9 mouse cellular contexts compared by ENCODE assay signal in genomic region chr2:172933631-172934419, GRCm38 (mm10). TPM values are rescaled to one million over a fixed set of nuclear protein-coding genes. Genes with fewer than 3 reads are reported as not detected.
DNase-seq lines count a peak whose midpoint lies in the region; ATAC-seq and TF ChIP-seq lines count a peak whose summit lies in the region.
"Had no signal": no experiment of that assay in that cellular context is flagged by ENCODE, and none has a peak within 500 bp of the region (broad histone marks: within the 10 kb centered on the region; RNA-seq: fewer than 3 reads in every experiment).

No protein-coding gene starts in this region.

- peaks cover 35% of the 10 kb centered on the region for H3K27me3 ChIP-seq in forebrain, embryonic 16.5 days (replicated peaks; ENCODE audit: control insufficient read depth, insufficient read depth, low read length)
- H3K27me3 ChIP-seq in intestine, embryonic 16.5 days (replicated peaks; ENCODE audit: control insufficient read depth, insufficient read depth, low read length): no peaks in the 10 kb centered on the region; the same call in 1 of the 2 replicates
- no peaks in the 10 kb centered on the region for H3K27me3 ChIP-seq in stomach, embryonic 14.5 days (ENCODE audit: control insufficient read depth, insufficient read depth, low read length)

- peaks cover 24% of the 10 kb centered on the region for H3K4me1 ChIP-seq in forebrain, embryonic 16.5 days (replicated peaks; ENCODE audit: control insufficient read depth, insufficient read depth, low read length)
- peaks cover 65% of the 10 kb centered on the region for H3K4me1 ChIP-seq in intestine, embryonic 16.5 days (ENCODE audit: control insufficient read depth, insufficient read depth, low read length)
- H3K4me1 ChIP-seq in stomach, embryonic 14.5 days (ENCODE audit: control insufficient read depth, insufficient read depth, low read length): peaks cover 54% of the 10 kb centered on the region

- peak overlapping the region; percentile 55 for H3K9ac ChIP-seq in forebrain, embryonic 16.5 days (replicated peaks; ENCODE audit: low read depth, low read length)
- peak overlapping the region; percentile 45; the same call in 1 of the 2 replicates for H3K9ac ChIP-seq in intestine, embryonic 16.5 days (ENCODE audit: low read depth, low read length)
- no peak overlapping the region for H3K9ac ChIP-seq in stomach, embryonic 14.5 days (replicated peaks; ENCODE audit: low read depth, low read length)

- under 1% methylated on average over 34 of the region's 34 CpGs for WGBS in forebrain, embryonic 16.5 days
- 21% methylated on average over 34 of the region's 34 CpGs for WGBS in intestine, embryonic 16.5 days
- 6% methylated on average over 34 of the region's 34 CpGs for WGBS in stomach, embryonic 14.5 days

- intact Hi-C loops in left cerebral cortex, adult 2 months (cut with DNase I): no loop called here
- intact Hi-C loops in gastrocnemius, postnatal 36 days (cut with DNase I): no loop called here

- peak overlapping the region; percentile 56 for H3K4me2 ChIP-seq in forebrain, embryonic 16.5 days (ENCODE audit: low read length)
- peak overlapping the region; percentile 28 for H3K4me2 ChIP-seq in intestine, embryonic 16.5 days (ENCODE audit: low read depth, low read length)
- peak overlapping the region; percentile 37 for H3K4me2 ChIP-seq in stomach, embryonic 14.5 days (replicated peaks; ENCODE audit: low read depth, low read length)

- H3K4me3 ChIP-seq in left cerebral cortex, adult 2 months: peak overlapping the region; percentile 19; the same call in 1 of the 2 replicates
- peak overlapping the region; percentile 28 for H3K4me3 ChIP-seq in forebrain, embryonic 16.5 days (replicated peaks; ENCODE audit: low read length)
- H3K4me3 ChIP-seq in intestine, embryonic 16.5 days (ENCODE audit: low read length): 0 out of 2 replicates have a peak overlapping the region, but pooled peaks have one; percentile 5
- no peak overlapping the region for H3K4me3 ChIP-seq in stomach, embryonic 14.5 days (ENCODE audit: low read depth, low read length)

- TF ChIP-seq CTCF in left cerebral cortex, adult 2 months (IDR thresholded peaks at IDR 0.05): no peak

- no peaks in the 10 kb centered on the region for H3K36me3 ChIP-seq in forebrain, embryonic 16.5 days (ENCODE audit: control insufficient read depth, insufficient read depth)
- H3K36me3 ChIP-seq in intestine, embryonic 16.5 days (ENCODE audit: control insufficient read depth, insufficient read depth, low read length): no peaks in the 10 kb centered on the region
- no peaks in the 10 kb centered on the region for H3K36me3 ChIP-seq in stomach, embryonic 14.5 days (ENCODE audit: control insufficient read depth, insufficient read depth, low read length)

- ATAC-seq in forebrain, embryonic 16.5 days: peak; percentile 77
- no peak for ATAC-seq in intestine, embryonic 16.5 days
- no peak; the same call in 1 of the 2 replicates for ATAC-seq in stomach, embryonic 14.5 days (ENCODE audit: insufficient number of reproducible peaks, insufficient read depth, low FRiP score, low read depth)

- H3K9me3 ChIP-seq in forebrain, embryonic 16.5 days (ENCODE audit: control insufficient read depth, low read length): no peaks in the 10 kb centered on the region
- no peaks in the 10 kb centered on the region for H3K9me3 ChIP-seq in intestine, embryonic 16.5 days (ENCODE audit: control insufficient read depth, low read length)
- no peaks in the 10 kb centered on the region for H3K9me3 ChIP-seq in stomach, embryonic 14.5 days (ENCODE audit: control insufficient read depth, low read depth, low read length)

- peak in 1 of 2 experiments; percentile 16 for DNase-seq in left cerebral cortex, adult 2 months (ENCODE audit: extremely low spot score in 1 of 2, low spot score in 2 of 2)
- DNase-seq in left cerebral cortex, adult 8-10 months (ENCODE audit: low spot score in 2 of 2): no peak
- DNase-seq in lung, postnatal 10 days: peak; percentile 86
- DNase-seq in gastrocnemius, postnatal 36 days: no peak
- DNase-seq in spleen, adult 18-20 months: no peak

- peak overlapping the region; percentile 10 for H3K27ac ChIP-seq in left cerebral cortex, adult 2 months
- peak overlapping the region; percentile 65 for H3K27ac ChIP-seq in forebrain, embryonic 16.5 days (ENCODE audit: low read length)
- peak overlapping the region; percentile 48 for H3K27ac ChIP-seq in intestine, embryonic 16.5 days (ENCODE audit: low read length)
- peak overlapping the region; percentile 75; the same call in 1 of the 2 replicates for H3K27ac ChIP-seq in stomach, embryonic 14.5 days (ENCODE audit: low read length)

RNA-seq across cellular contexts. Expression of gene Bmp7, which starts 6.3 kb away (rescaled TPM):
- total RNA-seq in left cerebral cortex, adult 2 months (2021): 10 to 100 TPM in 1 of 2 experiments, 1 to 10 TPM in 1; 9.6 to 13.9 TPM
- 10 to 100 TPM; 13.4 to 14.3 (median 13.9) TPM for total RNA-seq in left cerebral cortex, adult 8-10 months (2022)
- 7.4 and 9.7 TPM in 2 replicates for polyA plus RNA-seq in forebrain, embryonic 16.5 days (2015; fragmentation: Nextera tagmentation; extraction: Ambion mirVana)
- 19.6 and 24.9 TPM in 2 replicates for polyA plus RNA-seq in intestine, embryonic 16.5 days (2015; fragmentation: Nextera tagmentation; extraction: Ambion mirVana)
- 20.7 and 24.0 TPM in 2 replicates for polyA plus RNA-seq in stomach, embryonic 14.5 days (2014; fragmentation: Nextera tagmentation; extraction: Ambion mirVana)
- total RNA-seq in gastrocnemius, postnatal 36 days (2021): under 1 TPM; 0.37 to 0.74 TPM
- total RNA-seq: MEL had no signal

RNA-seq across cellular contexts. Expression of gene Spo11, which starts 43.7 kb away (rescaled TPM):
- under 1 TPM; 0.30 to 0.86 TPM for total RNA-seq in left cerebral cortex, adult 2 months (2021)
- under 1 TPM; 0.32 to 0.59 (median 0.41) TPM for total RNA-seq in left cerebral cortex, adult 8-10 months (2022)
- polyA plus RNA-seq in forebrain, embryonic 16.5 days (2015; fragmentation: Nextera tagmentation; extraction: Ambion mirVana): 0.68 and 0.75 TPM in 2 replicates
- polyA plus RNA-seq in intestine, embryonic 16.5 days (2015; fragmentation: Nextera tagmentation; extraction: Ambion mirVana): 0.04 and 0.11 TPM in 2 replicates
- polyA plus RNA-seq in stomach, embryonic 14.5 days (2014; fragmentation: Nextera tagmentation; extraction: Ambion mirVana): 0.54 and 0.76 TPM in 2 replicates
- under 1 TPM in 1 of 2 experiments, not detected in 1; 0.51 TPM for total RNA-seq in gastrocnemius, postnatal 36 days (2021)
- total RNA-seq: MEL had no signal

Comparison
In these comparisons a context has a peak if more than half of its experiments do, and no peak if none do; other contexts are left out.
1. H3K27ac ChIP-seq: peak in every context shown above with its lines; median percentile 75 in stomach, embryonic 14.5 days; 65 in forebrain, embryonic 16.5 days; 48 in intestine, embryonic 16.5 days; 10 in left cerebral cortex, adult 2 months.
2. RNA of gene Bmp7, which starts 6.3 kb away (total RNA-seq): 13.4 to 14.3 TPM in left cerebral cortex, adult 8-10 months and 9.6 to 13.9 TPM in left cerebral cortex, adult 2 months; 0.37 to 0.74 TPM in gastrocnemius, postnatal 36 days; every median in the first group is over 4 times any median in the second.
3. Peak in every context shown above with its lines, with median percentiles within 50 percentile points of each other: H3K4me2 ChIP-seq.